Mouse (Mus musculus) heart, embryonic 16.5 days (tissue): ENCODE data around the gene Taf9. TPM values are rescaled to one million over a fixed set of nuclear protein-coding genes. Genes with fewer than 3 reads are reported as not detected.
A peak's percentile ranks its signal among the peaks of the same experiment; 100 is the strongest.

ENCODE experiments used
- ATAC-seq: fragments of 200-750 bp; cut with Nextera tagmentation; replicated peaks from 2 replicates; pipeline ENCODE4 v1.8.0; 2017; ENCODE audit warnings: moderate number of reproducible peaks; ENCODE audit not compliant: insufficient read depth, low FRiP score; ENCODE audit errors: extremely low read depth
- H3K27ac ChIP-seq: fragments of 300-500 bp; sonication (generic); 2 replicates; pipeline ENCODE4 v1.5.1; 2014; ENCODE audit warnings: mild to moderate bottlenecking, low read length, control low read depth, moderate library complexity
- H3K27me3 ChIP-seq: fragments of 300-500 bp; sonication (generic); 2 replicates; pipeline ENCODE4 v1.6.1; 2014; ENCODE audit warnings: low read length, mixed read lengths; ENCODE audit not compliant: control insufficient read depth, insufficient read depth
- H3K36me3 ChIP-seq: fragments of 300-500 bp; sonication (generic); 2 replicates; pipeline ENCODE4 v1.6.1; 2014; ENCODE audit not compliant: control insufficient read depth, insufficient read depth
- H3K4me1 ChIP-seq: fragments of 300-500 bp; sonication (generic); 2 replicates; pipeline ENCODE4 v1.6.1; 2014; ENCODE audit warnings: low read length, mixed read lengths; ENCODE audit not compliant: control insufficient read depth, insufficient read depth
- H3K4me2 ChIP-seq: fragments of 300-500 bp; sonication (generic); 2 replicates; pipeline ENCODE4 v1.6.1; 2014; ENCODE audit warnings: low read depth, mild to moderate bottlenecking, control low read depth, low read length
- H3K4me3 ChIP-seq: fragments of 300-500 bp; sonication (generic); 2 replicates; pipeline ENCODE4 v1.5.1; 2014; ENCODE audit warnings: mild to moderate bottlenecking, control low read depth, low read length
- H3K9ac ChIP-seq: fragments of 300-500 bp; sonication (generic); 2 replicates; pipeline ENCODE4 v1.6.1; 2014; ENCODE audit warnings: low read length, control low read depth
- H3K9me3 ChIP-seq: fragments of 300-500 bp; sonication (generic); replicated peaks from 2 replicates; pipeline ENCODE4 v1.6.1; 2016; ENCODE audit warnings: low read length; ENCODE audit not compliant: control insufficient read depth
- WGBS: fragments of 180-500 bp; shearing (Covaris S2); extraction: QIAGEN DNeasy Blood & Tissue Kit; methylation state at CpG from one replicate; pipeline ENCODE4 v1.1.7; 2014; 5-methylcytosine and 5-hydroxymethylcytosine counted together
- polyA plus RNA-seq: library from polyadenylated mRNA; unstranded; fragments of >200 nt; fragmentation: Nextera tagmentation; extraction: Ambion mirVana; gene quantifications from 2 replicates; pipeline ENCODE4 v1.2.1, GENCODE M21; 2015

Gene Taf9
- polyA plus RNA-seq = 11.7 and 13.0 TPM in 2 replicates

GRCm38 (mm10) chr13:100651439-100652186 lies at the start of gene Taf9:
Taf9 (plus strand) TSS chr13:100651579.
- Histone ChIP-seq H3K9ac (peak within 1 kb of the TSS; percentile 91), H3K27me3 (no peaks in the 10 kb centered on the region), H3K9me3 (no peaks in the 10 kb centered on the region), H3K4me1 (peaks cover 12% of the 10 kb centered on the region), H3K4me2 (peak within 1 kb of the TSS; percentile 88), H3K36me3 (peaks cover 10% of the 10 kb centered on the region; the same call in 1 of the 2 replicates), H3K27ac (peak within 1 kb of the TSS; percentile 95), H3K4me3 (peak within 1 kb of the TSS; percentile 91)
- under 1% methylated on average over 62 of the region's 63 CpGs for WGBS
- peak; percentile 64; the same call in 1 of the 2 replicates for ATAC-seq

- H3K9ac ChIP-seq = no peak overlapping the region
- 78% methylated on average over 5 of the region's 5 CpGs for WGBS
- no peaks in the 10 kb centered on the region for H3K9me3 ChIP-seq
- no peaks in the 10 kb centered on the region for H3K36me3 ChIP-seq
- no peak overlapping the region for H3K4me3 ChIP-seq
- H3K4me2 ChIP-seq = no peak overlapping the region
- no peak overlapping the region for H3K27ac ChIP-seq
- no peak for ATAC-seq
- no peaks in the 10 kb centered on the region for H3K4me1 ChIP-seq
- no peaks in the 10 kb centered on the region for H3K27me3 ChIP-seq
Measured at GRCm38 (mm10) chr13:100602239-100602902, 49.0 kb upstream of the Taf9 start.

- H3K27me3 ChIP-seq = no peaks in the 10 kb centered on the region
- no peaks in the 10 kb centered on the region for H3K36me3 ChIP-seq
- no peak overlapping the region for H3K4me2 ChIP-seq
- 88% methylated on average over 10 of the region's 10 CpGs for WGBS
- no peak overlapping the region for H3K9ac ChIP-seq
- no peak overlapping the region for H3K27ac ChIP-seq
- no peak overlapping the region for H3K4me3 ChIP-seq
- no peaks in the 10 kb centered on the region for H3K4me1 ChIP-seq
- peaks cover 5% of the 10 kb centered on the region; the same call in 1 of the 2 replicates for H3K9me3 ChIP-seq
- no peak for ATAC-seq
Measured at GRCm38 (mm10) chr13:100603031-100603737, 48.2 kb upstream of the Taf9 start.

GRCm38 (mm10) chr13:100603738-100604095 lies 47.7 kb upstream of the Taf9 start:
- WGBS = 84% methylated on average over 11 of the region's 11 CpGs
- Histone ChIP-seq H3K9me3 (peaks cover 5% of the 10 kb centered on the region; the same call in 1 of the 2 replicates), H3K36me3 (no peaks in the 10 kb centered on the region), H3K4me3 (no peak overlapping the region), H3K27me3 (no peaks in the 10 kb centered on the region), H3K4me2 (no peak overlapping the region), H3K4me1 (no peaks in the 10 kb centered on the region), H3K27ac (no peak overlapping the region), H3K9ac (no peak overlapping the region)
- ATAC-seq = no peak

- no peak overlapping the region for H3K27ac ChIP-seq
- H3K36me3 ChIP-seq = no peaks in the 10 kb centered on the region
- no peak overlapping the region for H3K4me2 ChIP-seq
- H3K9me3 ChIP-seq = peaks cover 5% of the 10 kb centered on the region; the same call in 1 of the 2 replicates
- no peak for ATAC-seq
- H3K4me1 ChIP-seq = no peaks in the 10 kb centered on the region
- no peaks in the 10 kb centered on the region for H3K27me3 ChIP-seq
- WGBS = 55% methylated on average over 1 of the region's 1 CpGs
- no peak overlapping the region for H3K9ac ChIP-seq
- no peak overlapping the region for H3K4me3 ChIP-seq
Measured at GRCm38 (mm10) chr13:100605845-100606244, 45.5 kb upstream of the Taf9 start.

GRCm38 (mm10) chr13:100607756-100608155 lies 43.6 kb upstream of the Taf9 start:
- H3K4me1 ChIP-seq = no peaks in the 10 kb centered on the region
- H3K9ac ChIP-seq = no peak overlapping the region
- H3K4me3 ChIP-seq = no peak overlapping the region
- H3K36me3 ChIP-seq = no peaks in the 10 kb centered on the region
- no peak overlapping the region for H3K27ac ChIP-seq
- 87% methylated on average over 8 of the region's 8 CpGs for WGBS
- peaks cover 5% of the 10 kb centered on the region; the same call in 1 of the 2 replicates for H3K9me3 ChIP-seq
- no peaks in the 10 kb centered on the region for H3K27me3 ChIP-seq
- no peak for ATAC-seq
- H3K4me2 ChIP-seq = no peak overlapping the region

- no peak overlapping the region for H3K4me3 ChIP-seq
- no peaks in the 10 kb centered on the region for H3K4me1 ChIP-seq
- peaks cover 5% of the 10 kb centered on the region; the same call in 1 of the 2 replicates for H3K9me3 ChIP-seq
- H3K4me2 ChIP-seq = no peak overlapping the region
- no peak overlapping the region for H3K27ac ChIP-seq
- H3K9ac ChIP-seq = no peak overlapping the region
- no peak for ATAC-seq
- no peaks in the 10 kb centered on the region for H3K36me3 ChIP-seq
- 76% methylated on average over 13 of the region's 13 CpGs for WGBS
- H3K27me3 ChIP-seq = no peaks in the 10 kb centered on the region
Measured at GRCm38 (mm10) chr13:100611266-100611665, 40.1 kb upstream of the Taf9 start.

- no peak for ATAC-seq
- Histone ChIP-seq H3K4me1 (no peaks in the 10 kb centered on the region), H3K4me2 (no peak overlapping the region), H3K9me3 (peaks cover 5% of the 10 kb centered on the region; the same call in 1 of the 2 replicates), H3K4me3 (no peak overlapping the region), H3K36me3 (no peaks in the 10 kb centered on the region), H3K27ac (no peak overlapping the region), H3K9ac (no peak overlapping the region), H3K27me3 (no peaks in the 10 kb centered on the region)
- WGBS = 92% methylated on average over 10 of the region's 10 CpGs
Measured at GRCm38 (mm10) chr13:100612251-100612650, 39.1 kb upstream of the Taf9 start.
